Mouse (Mus musculus) spleen, adult 2 months (tissue): Measurements from ENCODE around the gene Fbrs. TPM values are rescaled to one million over a fixed set of nuclear protein-coding genes. Genes with fewer than 3 reads are reported as not detected.
A peak's percentile ranks its signal among the peaks of the same experiment; 100 is the strongest.
"Not testable (repeated sequence)": the region's sequence is repeated elsewhere in the genome, so short reads cannot be mapped to it uniquely, and the experiment has no call there.

ENCODE experiments used
- DNase-seq, 2 experiments: peaks; one replicate each; pipeline versions ENCODE4 v3.0.0 to v3.0.0-alpha.2; 2012 to 2021; ENCODE audit warnings: low spot score in 2 of 2, low read depth in 1 of 2
- H3K27ac ChIP-seq: fragments of 200-500 bp; 2 replicates; pipeline ENCODE4 v1.5.1; 2012; ENCODE audit warnings: low read length, inconsistent platforms; ENCODE audit not compliant: insufficient read depth
- H3K27me3 ChIP-seq: fragments of 200-500 bp; 2 replicates; pipeline ENCODE4 v1.6.1; 2012; ENCODE audit warnings: mild to moderate bottlenecking, moderate library complexity, low read length, inconsistent platforms; ENCODE audit not compliant: control insufficient read depth, insufficient read depth
- H3K36me3 ChIP-seq: fragments of 200-500 bp; 2 replicates; pipeline ENCODE4 v1.6.1; 2012; ENCODE audit warnings: mild to moderate bottlenecking, low read length, inconsistent platforms; ENCODE audit not compliant: control insufficient read depth, insufficient read depth
- H3K4me1 ChIP-seq: fragments of 200-500 bp; 2 replicates; pipeline ENCODE4 v1.6.1; 2011; ENCODE audit warnings: inconsistent platforms; ENCODE audit not compliant: control insufficient read depth, insufficient read depth, insufficient read length
- H3K4me3 ChIP-seq: fragments of 200-500 bp; 2 replicates; pipeline ENCODE4 v1.5.1; 2011; ENCODE audit warnings: mild to moderate bottlenecking, inconsistent platforms; ENCODE audit not compliant: insufficient read depth, insufficient read length; ENCODE audit errors: extremely low read depth
- CTCF ChIP-seq: fragments of 200-500 bp; IDR thresholded peaks from 2 replicates; pipeline ENCODE4 v1.5.1; 2011; ENCODE audit warnings: mild to moderate bottlenecking, inconsistent platforms; ENCODE audit not compliant: insufficient read depth, insufficient read length, insufficient replicate concordance; ENCODE audit errors: extremely low read depth
- POLR2A ChIP-seq: fragments of 200-500 bp; IDR thresholded peaks from 2 replicates; pipeline ENCODE4 v1.6.1; 2011; ENCODE audit warnings: low read depth, low read length, inconsistent platforms
- WGBS: fragments of 180-500 bp; shearing (Covaris S2); methylation state at CpG from one replicate; pipeline ENCODE4 v1.1.7; 2018; 5-methylcytosine and 5-hydroxymethylcytosine counted together
- polyA plus RNA-seq: library from polyadenylated mRNA; depleted of rRNA; stranded (reverse); fragments of >200 nt; gene quantifications from 2 replicates; pipeline ENCODE4 v1.2.3, GENCODE M21; 2012

Gene Fbrs
- polyA plus RNA-seq, 1 experiment: 61.0 TPM

DNA sequence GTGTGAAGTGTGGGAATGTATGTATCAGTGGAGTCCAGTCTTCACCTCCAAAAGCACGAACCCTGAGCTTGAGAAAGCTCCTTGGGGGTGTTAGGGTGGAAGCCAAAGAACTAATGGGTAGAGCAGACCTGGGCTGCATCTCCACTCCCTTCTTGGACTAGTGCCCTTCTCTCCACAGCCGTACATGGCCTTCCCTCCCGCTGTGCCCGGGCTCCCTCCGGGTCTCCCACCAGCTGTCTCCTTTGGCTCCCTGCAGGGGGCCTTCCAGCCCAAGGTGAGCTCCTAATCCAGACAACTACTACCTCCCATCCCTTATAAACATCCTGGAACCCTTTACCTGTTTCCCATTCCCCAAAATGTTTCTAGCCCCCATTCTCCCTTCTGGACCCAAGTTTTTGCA, 6.4 kb downstream of the Fbrs start:
- Histone ChIP-seq H3K27me3 (no peaks in the 10 kb centered on the region), H3K4me3 (no peak overlapping the region), H3K27ac (no peak overlapping the region), H3K4me1 (peaks cover 4% of the 10 kb centered on the region; the same call in 1 of the 2 replicates), H3K36me3 (peaks cover 71% of the 10 kb centered on the region)
- no peak for DNase-seq
- TF ChIP-seq POLR2A (no peak), CTCF (no peak)
- 91% methylated on average over 5 of the region's 5 CpGs for WGBS

GRCm38 (mm10) chr7:127488364-127488763, 9.4 kb downstream of the Fbrs start:
- DNase-seq, H3K4me1 ChIP-seq, H3K27me3 ChIP-seq, H3K4me3 ChIP-seq, H3K27ac ChIP-seq: not testable (repeated sequence)
- peaks cover 74% of the 10 kb centered on the region for H3K36me3 ChIP-seq
- 83% methylated on average over 4 of the region's 5 CpGs for WGBS

DNA sequence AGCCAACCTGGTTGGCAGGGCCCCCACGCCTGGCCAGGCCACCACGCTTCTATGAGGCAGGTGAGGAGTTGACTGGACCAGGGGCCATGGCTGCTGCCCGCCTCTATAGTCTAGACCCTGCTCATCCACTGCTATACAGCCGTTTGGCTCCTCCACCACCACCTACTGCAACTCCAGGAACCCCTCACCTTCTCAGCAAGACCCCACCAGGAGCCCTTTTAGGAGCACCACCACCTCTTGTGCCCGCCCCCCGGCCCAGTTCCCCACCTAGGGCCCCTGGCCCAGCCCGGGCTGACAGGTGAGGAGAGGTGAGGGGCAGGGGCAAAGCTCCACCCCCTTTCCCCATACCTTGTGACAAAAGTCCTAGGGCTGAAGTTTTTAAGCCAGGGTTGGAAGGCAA, 11.0 kb downstream of the Fbrs start:
- TF ChIP-seq POLR2A: no peak
- TF ChIP-seq CTCF: no peak
- 94% methylated on average over 7 of the region's 7 CpGs for whole genome bisulfite sequencing
- Histone ChIP-seq H3K27me3 (no peaks in the 10 kb centered on the region), H3K4me3 (no peak overlapping the region), H3K4me1 (no peaks in the 10 kb centered on the region), H3K36me3 (peaks cover 63% of the 10 kb centered on the region), H3K27ac (no peak overlapping the region)
- no peak for DNase-seq

- TF ChIP-seq CTCF (no peak), POLR2A (no peak)
- DNase-seq: no peak
- Histone ChIP-seq H3K27ac (no peak overlapping the region), H3K36me3 (peaks cover 47% of the 10 kb centered on the region), H3K27me3 (no peaks in the 10 kb centered on the region), H3K4me1 (no peaks in the 10 kb centered on the region), H3K4me3 (no peak overlapping the region)
- 95% methylated on average over 3 of the region's 3 CpGs for WGBS
Measured at GRCm38 (mm10) chr7:127491846-127492245, 12.8 kb downstream of the Fbrs start.

GRCm38 (mm10) chr7:127494648-127495047, 15.6 kb downstream of the Fbrs start:
- no peak for DNase-seq
- Histone ChIP-seq H3K36me3 (peaks cover 24% of the 10 kb centered on the region), H3K4me1 (no peaks in the 10 kb centered on the region), H3K4me3 (no peak overlapping the region), H3K27ac (no peak overlapping the region), H3K27me3 (no peaks in the 10 kb centered on the region)
- TF ChIP-seq CTCF (no peak), POLR2A (no peak)

DNA sequence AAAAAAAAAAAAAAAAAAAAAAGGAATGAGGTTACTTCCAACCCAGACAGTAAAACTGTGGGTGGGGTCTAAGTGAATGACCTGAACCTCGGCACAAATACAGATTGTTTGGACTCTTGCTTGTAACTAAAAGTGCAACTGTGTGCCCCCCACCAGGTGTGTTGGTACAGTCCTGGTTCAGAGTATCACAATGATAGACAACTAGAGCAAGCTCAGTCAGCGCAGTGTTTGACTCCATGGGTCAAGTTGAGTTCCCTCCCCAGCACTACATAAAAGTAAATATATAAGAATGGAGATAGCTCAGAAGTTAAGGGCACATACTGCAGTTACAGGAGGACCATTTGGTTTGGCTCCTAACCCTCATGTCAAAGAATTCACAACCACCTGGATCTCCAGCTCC, 18.4 kb downstream of the Fbrs start:
- H3K4me1 ChIP-seq: no peaks in the 10 kb centered on the region
- no peak for DNase-seq
- H3K4me3 ChIP-seq: no peak overlapping the region
- H3K27ac ChIP-seq: no peak overlapping the region
- no peaks in the 10 kb centered on the region for H3K36me3 ChIP-seq
- 89% methylated on average over 2 of the region's 2 CpGs for WGBS
- H3K27me3 ChIP-seq: no peaks in the 10 kb centered on the region
- no peak for TF ChIP-seq POLR2A
- TF ChIP-seq CTCF: no peak

DNA sequence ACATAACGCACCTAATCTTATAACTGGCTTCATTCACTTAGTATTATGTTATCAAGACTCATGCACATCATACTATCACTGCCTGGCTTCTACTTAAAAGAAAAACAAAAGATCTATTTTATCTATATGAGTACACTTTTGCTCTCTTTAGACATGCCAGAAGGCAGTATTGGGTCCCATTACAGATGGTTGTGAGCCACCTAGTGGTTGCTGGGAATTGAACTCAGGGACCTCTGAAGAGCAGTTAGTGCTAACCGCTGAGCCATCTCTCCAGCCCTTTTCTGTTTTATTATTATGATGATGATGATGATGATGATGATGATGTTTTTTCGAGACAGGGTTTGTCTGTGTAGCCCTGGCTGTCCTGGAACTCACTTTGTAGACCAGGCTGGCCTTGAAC, 19.4 kb downstream of the Fbrs start:
- WGBS: 42% methylated on average over 3 of the region's 3 CpGs
- Histone ChIP-seq H3K4me3 (no peak overlapping the region), H3K36me3 (peaks cover 2% of the 10 kb centered on the region), H3K4me1 (no peaks in the 10 kb centered on the region), H3K27me3 (no peaks in the 10 kb centered on the region), H3K27ac (no peak overlapping the region)
- peak in 1 of 2 experiments; percentile 59 for DNase-seq
- TF ChIP-seq CTCF (peak; percentile 44; the same call in 1 of the 2 replicates), POLR2A (no peak)
